Mouse (Mus musculus): ENCODE results near the gene Rps6ka1.

Rps6ka1 gene

GRCm38 (mm10) chr4:133825731-133826130, 61.9 kb downstream of the Rps6ka1 start:
- DNase-seq (ENCODE audit: low read depth, low spot score): no peak

- DNase-seq (ENCODE audit: low read depth, low spot score): no peak
Observed at GRCm38 (mm10) chr4:133820806-133821560, 66.6 kb downstream of the Rps6ka1 start.

GRCm38 (mm10) chr4:133820166-133820565, 67.4 kb downstream of the Rps6ka1 start:
- no peak for DNase-seq (ENCODE audit: low read depth, low spot score)

- DNase-seq (ENCODE audit: low read depth, low spot score): no peak
Observed at GRCm38 (mm10) chr4:133817356-133817755, 70.2 kb downstream of the Rps6ka1 start.

GRCm38 (mm10) chr4:133816504-133816875, 71.1 kb downstream of the Rps6ka1 start:
- no peak for DNase-seq (ENCODE audit: low read depth, low spot score)

GRCm38 (mm10) chr4:133815635-133816503, 71.7 kb downstream of the Rps6ka1 start:
- DNase-seq (ENCODE audit: low read depth, low spot score): no peak

GRCm38 (mm10) chr4:133814804-133815515, 72.6 kb downstream of the Rps6ka1 start:
- DNase-seq (ENCODE audit: low read depth, low spot score): no peak

- DNase-seq (ENCODE audit: low read depth, low spot score): peak; percentile 78
Observed at GRCm38 (mm10) chr4:133813992-133814803, 73.4 kb downstream of the Rps6ka1 start.

GRCm38 (mm10) chr4:133813174-133813991, 74.2 kb downstream of the Rps6ka1 start:
- DNase-seq (ENCODE audit: low read depth, low spot score): peak; percentile 90

- no peak for DNase-seq (ENCODE audit: low read depth, low spot score)
Observed at GRCm38 (mm10) chr4:133804401-133805263, 83.0 kb downstream of the Rps6ka1 start.

- DNase-seq (ENCODE audit: low read depth, low spot score): no peak
Observed at GRCm38 (mm10) chr4:133800589-133800988, 87.0 kb downstream of the Rps6ka1 start.
